Mouse (Mus musculus): ENCODE data around the gene Scn4a. TPM values are rescaled to one million over a fixed set of nuclear protein-coding genes. Genes with fewer than 3 reads are reported as not detected.

Scn4a gene
- polyA plus RNA-seq, 1 experiment from 2014 or later: 0.04 TPM

- Histone ChIP-seq H3K9ac (ENCODE audit: low read length) (no peak overlapping the region), H3K9me3 (ENCODE audit: control insufficient read depth, low read length) (no peaks in the 10 kb centered on the region), H3K27ac (ENCODE audit: low read depth) (no peak overlapping the region), H3K4me1 (replicated peaks; ENCODE audit: control insufficient read depth, insufficient read depth, low read length) (no peaks in the 10 kb centered on the region), H3K36me3 (ENCODE audit: control insufficient read depth, insufficient read depth, low read length) (no peaks in the 10 kb centered on the region), H3K4me3 (ENCODE audit: low read depth, low read length) (no peak overlapping the region), H3K27me3 (replicated peaks; ENCODE audit: control insufficient read depth, insufficient read depth, low read length) (no peaks in the 10 kb centered on the region), H3K4me2 (ENCODE audit: low read length) (no peak overlapping the region)
- 85% methylated on average over 4 of the region's 4 CpGs for WGBS
- DNase-seq (ENCODE audit: low spot score) (no peak), ATAC-seq (replicated peaks; ENCODE audit: low FRiP score, low TSS enrichment, low read depth) (no peak)
Observed at GRCm38 (mm10) chr11:106283371-106283770, 69.7 kb downstream of the Scn4a start.

GRCm38 (mm10) chr11:106282452-106282851 lies 70.6 kb downstream of the Scn4a start:
- WGBS: 77% methylated on average over 6 of the region's 6 CpGs
- H3K9ac ChIP-seq (ENCODE audit: low read length): no peak overlapping the region
- H3K4me2 ChIP-seq (ENCODE audit: low read length): no peak overlapping the region
- H3K27me3 ChIP-seq (replicated peaks; ENCODE audit: control insufficient read depth, insufficient read depth, low read length): no peaks in the 10 kb centered on the region
- no peak overlapping the region for H3K27ac ChIP-seq (ENCODE audit: low read depth)
- H3K4me1 ChIP-seq (replicated peaks; ENCODE audit: control insufficient read depth, insufficient read depth, low read length): no peaks in the 10 kb centered on the region
- H3K4me3 ChIP-seq (ENCODE audit: low read depth, low read length): no peak overlapping the region
- no peaks in the 10 kb centered on the region for H3K9me3 ChIP-seq (ENCODE audit: control insufficient read depth, low read length)
- ATAC-seq (replicated peaks; ENCODE audit: low FRiP score, low TSS enrichment, low read depth) (no peak), DNase-seq (ENCODE audit: low spot score) (no peak)
- H3K36me3 ChIP-seq (ENCODE audit: control insufficient read depth, insufficient read depth, low read length): no peaks in the 10 kb centered on the region

GRCm38 (mm10) chr11:106276454-106276853 lies 76.6 kb downstream of the Scn4a start, which contains the start of gene Tcam1:
Gene Tcam1, plus strand, starts transcription at chr11:106276672.
- H3K27me3 ChIP-seq (replicated peaks; ENCODE audit: control insufficient read depth, insufficient read depth, low read length): no peaks in the 10 kb centered on the region
- peak; percentile 100 for DNase-seq (ENCODE audit: low spot score)
- 8% methylated on average over 25 of the region's 25 CpGs for WGBS
- H3K4me2 ChIP-seq (ENCODE audit: low read length): peak within 1 kb of the TSS; percentile 50
- no peak within 1 kb of the TSS for H3K9ac ChIP-seq (ENCODE audit: low read length)
- peaks cover 25% of the 10 kb centered on the region for H3K4me1 ChIP-seq (replicated peaks; ENCODE audit: control insufficient read depth, insufficient read depth, low read length)
- no peaks in the 10 kb centered on the region for H3K36me3 ChIP-seq (ENCODE audit: control insufficient read depth, insufficient read depth, low read length)
- H3K9me3 ChIP-seq (ENCODE audit: control insufficient read depth, low read length): no peaks in the 10 kb centered on the region
- H3K27ac ChIP-seq (ENCODE audit: low read depth): no peak within 1 kb of the TSS
- ATAC-seq (replicated peaks; ENCODE audit: low FRiP score, low TSS enrichment, low read depth): no peak; the same call in 1 of the 2 replicates
- H3K4me3 ChIP-seq (ENCODE audit: low read depth, low read length): peak within 1 kb of the TSS; percentile 18; the same call in 1 of the 2 replicates

- peak overlapping the region; percentile 11; the same call in 1 of the 2 replicates for H3K27ac ChIP-seq (ENCODE audit: low read depth)
- H3K36me3 ChIP-seq (ENCODE audit: control insufficient read depth, insufficient read depth, low read length): no peaks in the 10 kb centered on the region
- H3K9me3 ChIP-seq (ENCODE audit: control insufficient read depth, low read length): no peaks in the 10 kb centered on the region
- H3K4me1 ChIP-seq (replicated peaks; ENCODE audit: control insufficient read depth, insufficient read depth, low read length): peaks cover 33% of the 10 kb centered on the region
- WGBS: 53% methylated on average over 7 of the region's 7 CpGs
- H3K4me3 ChIP-seq (ENCODE audit: low read depth, low read length): no peak overlapping the region
- no peak for ATAC-seq (replicated peaks; ENCODE audit: low FRiP score, low TSS enrichment, low read depth)
- H3K27me3 ChIP-seq (replicated peaks; ENCODE audit: control insufficient read depth, insufficient read depth, low read length): no peaks in the 10 kb centered on the region
- H3K9ac ChIP-seq (ENCODE audit: low read length): no peak overlapping the region
- no peak overlapping the region for H3K4me2 ChIP-seq (ENCODE audit: low read length)
- no peak for DNase-seq (ENCODE audit: low spot score)
Observed at GRCm38 (mm10) chr11:106274971-106275411, 78.1 kb downstream of the Scn4a start.

DNA sequence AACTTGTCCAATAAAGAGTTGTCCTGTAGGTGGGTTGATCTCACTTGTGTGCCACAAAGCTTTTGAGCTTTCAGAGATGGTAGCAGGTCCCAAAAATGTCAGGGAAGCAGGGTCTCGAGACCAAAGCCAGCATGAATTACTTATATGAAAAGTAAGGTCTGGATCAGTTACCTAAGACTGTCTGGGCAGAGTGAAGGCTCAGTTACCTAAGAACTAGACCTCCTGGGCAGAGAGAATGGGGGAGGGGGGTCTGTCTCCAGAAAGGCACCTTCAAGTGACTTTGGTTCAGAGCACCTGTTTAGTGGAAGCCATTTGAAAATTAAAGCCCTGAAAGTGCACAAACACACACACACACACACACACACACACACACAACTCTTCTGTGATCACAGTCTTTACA lies 78.7 kb downstream of the Scn4a start:
- 82% methylated on average over 1 of the region's 1 CpGs for WGBS
- peaks cover 37% of the 10 kb centered on the region for H3K4me1 ChIP-seq (replicated peaks; ENCODE audit: control insufficient read depth, insufficient read depth, low read length)
- peak overlapping the region; percentile 11; the same call in 1 of the 2 replicates for H3K27ac ChIP-seq (ENCODE audit: low read depth)

DNA sequence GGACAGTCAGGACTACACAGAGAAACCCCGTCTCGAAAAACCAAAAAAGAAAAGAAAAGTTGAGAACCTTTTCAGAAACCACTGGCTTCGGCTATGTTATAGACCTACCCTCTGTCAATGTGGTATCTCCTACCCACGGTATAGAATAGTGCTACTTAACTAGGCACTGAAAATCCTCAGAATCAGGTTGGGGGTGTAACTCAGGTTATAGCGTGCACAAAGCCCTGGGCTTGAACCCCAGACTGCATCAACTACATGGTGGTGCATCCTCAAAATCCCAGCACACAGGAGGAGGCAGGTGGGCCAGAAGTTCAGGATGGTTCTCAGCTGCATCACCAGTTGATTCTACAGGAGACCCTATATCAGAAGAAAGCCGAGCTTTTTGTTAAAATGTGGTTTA lies 79.3 kb downstream of the Scn4a start:
- no peaks in the 10 kb centered on the region for H3K9me3 ChIP-seq (ENCODE audit: control insufficient read depth, low read length)
- H3K9ac ChIP-seq (ENCODE audit: low read length): no peak overlapping the region; the same call in 1 of the 2 replicates
- H3K27me3 ChIP-seq (replicated peaks; ENCODE audit: control insufficient read depth, insufficient read depth, low read length): no peaks in the 10 kb centered on the region
- H3K27ac ChIP-seq (ENCODE audit: low read depth): no peak overlapping the region
- peak overlapping the region; percentile 62 for H3K4me2 ChIP-seq (ENCODE audit: low read length)
- ATAC-seq (replicated peaks; ENCODE audit: low FRiP score, low TSS enrichment, low read depth) (no peak), DNase-seq (ENCODE audit: low spot score) (no peak)
- no peaks in the 10 kb centered on the region for H3K36me3 ChIP-seq (ENCODE audit: control insufficient read depth, insufficient read depth, low read length)
- whole genome bisulfite sequencing: 93% methylated on average over 6 of the region's 6 CpGs
- no peak overlapping the region for H3K4me3 ChIP-seq (ENCODE audit: low read depth, low read length)
- peaks cover 42% of the 10 kb centered on the region for H3K4me1 ChIP-seq (replicated peaks; ENCODE audit: control insufficient read depth, insufficient read depth, low read length)

More for the DNA sequence above, 78.7 kb downstream of the Scn4a start:
- H3K9me3 ChIP-seq (ENCODE audit: control insufficient read depth, low read length): no peaks in the 10 kb centered on the region
- no peak overlapping the region for H3K4me3 ChIP-seq (ENCODE audit: low read depth, low read length)
- H3K4me2 ChIP-seq (ENCODE audit: low read length): no peak overlapping the region
- no peak overlapping the region for H3K9ac ChIP-seq (ENCODE audit: low read length)
- no peak for ATAC-seq (replicated peaks; ENCODE audit: low FRiP score, low TSS enrichment, low read depth)
- no peaks in the 10 kb centered on the region for H3K27me3 ChIP-seq (replicated peaks; ENCODE audit: control insufficient read depth, insufficient read depth, low read length)
- no peaks in the 10 kb centered on the region for H3K36me3 ChIP-seq (ENCODE audit: control insufficient read depth, insufficient read depth, low read length)
- DNase-seq (ENCODE audit: low spot score): no peak

DNA sequence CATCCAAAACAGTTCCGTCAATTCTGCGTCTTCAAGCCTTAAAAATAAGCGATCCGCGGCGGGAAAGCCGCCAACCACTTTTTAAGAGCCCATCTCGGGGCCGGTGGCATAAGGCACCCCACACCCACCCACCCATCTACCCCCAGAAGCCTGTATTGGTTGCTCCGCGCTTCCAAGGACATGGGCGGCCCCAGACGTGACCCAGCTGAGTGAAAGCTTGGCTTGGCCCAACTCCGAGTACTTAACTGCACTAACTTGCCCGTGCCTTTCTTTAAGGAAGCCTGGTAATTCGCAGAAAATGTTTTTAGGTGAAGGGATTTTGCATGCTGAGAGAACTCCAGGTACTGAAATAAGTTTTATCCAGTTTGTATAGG lies 79.8 kb downstream of the Scn4a start:
- no peaks in the 10 kb centered on the region for H3K9me3 ChIP-seq (ENCODE audit: control insufficient read depth, low read length)
- peaks cover 48% of the 10 kb centered on the region for H3K4me1 ChIP-seq (replicated peaks; ENCODE audit: control insufficient read depth, insufficient read depth, low read length)
- peak overlapping the region; percentile 83 for H3K4me3 ChIP-seq (ENCODE audit: low read depth, low read length)
- peak overlapping the region; percentile 48 for H3K9ac ChIP-seq (ENCODE audit: low read length)
- peak overlapping the region; percentile 80 for H3K27ac ChIP-seq (ENCODE audit: low read depth)
- peak overlapping the region; percentile 62 for H3K4me2 ChIP-seq (ENCODE audit: low read length)
- DNase-seq (ENCODE audit: low spot score) (no peak), ATAC-seq (replicated peaks; ENCODE audit: low FRiP score, low TSS enrichment, low read depth) (peak; percentile 14)
- no peaks in the 10 kb centered on the region for H3K27me3 ChIP-seq (replicated peaks; ENCODE audit: control insufficient read depth, insufficient read depth, low read length)
- H3K36me3 ChIP-seq (ENCODE audit: control insufficient read depth, insufficient read depth, low read length): no peaks in the 10 kb centered on the region
- 14% methylated on average over 16 of the region's 16 CpGs for WGBS

DNA sequence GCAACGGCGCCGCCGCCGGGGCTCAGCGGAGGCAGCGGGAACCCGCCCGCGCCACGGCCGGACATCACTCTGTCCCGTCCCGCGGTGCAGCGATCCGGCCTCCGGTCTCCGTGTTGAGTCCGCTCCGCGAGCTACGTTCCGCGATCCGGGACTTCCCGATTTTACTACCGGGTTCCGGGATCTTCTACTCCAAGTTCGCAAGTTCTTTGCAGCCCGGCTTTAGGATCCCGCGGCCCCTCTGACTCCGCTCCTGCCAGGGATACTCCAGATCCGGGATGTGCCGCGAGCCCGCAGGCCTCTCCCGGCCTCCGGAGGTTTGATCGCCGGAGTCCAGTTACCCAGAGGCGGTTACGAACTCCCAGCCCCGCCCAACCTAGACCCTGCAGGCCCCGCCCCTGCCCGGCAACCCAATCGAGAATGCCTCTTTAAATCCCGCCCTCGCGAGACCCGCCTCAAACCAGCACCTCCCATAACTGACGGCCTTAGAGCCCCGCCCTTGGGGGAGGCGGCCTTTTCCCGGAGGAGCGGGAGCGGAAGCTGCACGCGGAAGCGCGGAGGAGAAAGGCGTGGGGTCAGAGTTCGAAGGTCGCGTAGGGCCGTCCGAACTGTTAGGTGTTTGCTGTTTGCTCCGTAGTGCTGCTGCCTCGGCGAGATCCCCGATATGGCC lies 80.3 kb downstream of the Scn4a start, which contains the start of gene Smarcd2:
TSS of gene Smarcd2 (minus strand) at position 329 of the 667 bp plus-strand sequence.
- Histone ChIP-seq H3K36me3 (ENCODE audit: control insufficient read depth, insufficient read depth, low read length) (0 out of 2 replicates have a peak, but pooled peaks cover under 1% of the 10 kb centered on the region), H3K4me2 (ENCODE audit: low read length) (peak within 1 kb of the TSS; percentile 75), H3K9ac (ENCODE audit: low read length) (peak within 1 kb of the TSS; percentile 96), H3K27ac (ENCODE audit: low read depth) (peak within 1 kb of the TSS; percentile 90), H3K9me3 (ENCODE audit: control insufficient read depth, low read length) (no peaks in the 10 kb centered on the region), H3K4me3 (ENCODE audit: low read depth, low read length) (peak within 1 kb of the TSS; percentile 83), H3K27me3 (replicated peaks; ENCODE audit: control insufficient read depth, insufficient read depth, low read length) (no peaks in the 10 kb centered on the region), H3K4me1 (replicated peaks; ENCODE audit: control insufficient read depth, insufficient read depth, low read length) (peaks cover 53% of the 10 kb centered on the region)
- WGBS: under 1% methylated on average over 72 of the region's 72 CpGs
- ATAC-seq (replicated peaks; ENCODE audit: low FRiP score, low TSS enrichment, low read depth) (peak; percentile 94), DNase-seq (ENCODE audit: low spot score) (peak; percentile 99)
